Mouse (Mus musculus) intestine, embryonic 14.5 days (tissue): ENCODE measurements around the gene Sipa1. TPM values are rescaled to one million over a fixed set of nuclear protein-coding genes. Genes with fewer than 3 reads are reported as not detected.

Experiments
- microRNA-seq: library from miRNA; unstranded; fragments of <30 nt; microRNA quantifications from one replicate; pipeline ENCODE4, GENCODE M21; 2016
- polyA plus RNA-seq: library from polyadenylated mRNA; unstranded; fragments of >200 nt; fragmentation: Nextera tagmentation; extraction: Ambion mirVana; gene quantifications from 2 replicates; pipeline ENCODE4 v1.2.1, GENCODE M21; 2014

Gene Sipa1
- polyA plus RNA-seq, 1 experiment from 2014 or later, result 21.7 TPM

Small RNA genes within 50 kb of the gene (microRNA-seq; reads per million reads assigned to microRNA genes)
- gene Mir6987, result 0.42 reads per million

Other genes with a start within 250 kb of the Sipa1 start
- gene Drap1, start 238.7 kb downstream of the Sipa1 start, polyA plus RNA-seq, result 170 and 173 TPM in 2 replicates
- 34.2 and 41.2 TPM in 2 replicates for gene AI837181, start 238.6 kb downstream of the Sipa1 start, polyA plus RNA-seq
- not detected in 2 replicates for gene Fosl1, start 216.2 kb downstream of the Sipa1 start, polyA plus RNA-seq
- gene Ccdc85b, start 205.8 kb downstream of the Sipa1 start, polyA plus RNA-seq, result 7.1 TPM in 2 replicates
- gene Fibp, start 203.1 kb downstream of the Sipa1 start, polyA plus RNA-seq, result 111 and 112 TPM in 2 replicates
- 1.6 and 2.0 TPM in 2 replicates for gene Ctsw, start 195.2 kb downstream of the Sipa1 start, polyA plus RNA-seq
- gene Efemp2, start 189.8 kb downstream of the Sipa1 start, polyA plus RNA-seq, result 136 and 151 TPM in 2 replicates
- gene Mus81, start 175.3 kb downstream of the Sipa1 start, polyA plus RNA-seq, result 37.0 and 38.3 TPM in 2 replicates
- gene Cfl1, start 173.3 kb downstream of the Sipa1 start, polyA plus RNA-seq, result 2,844 and 3,105 TPM in 2 replicates
- gene 1700020D05Rik, start 159.9 kb downstream of the Sipa1 start, polyA plus RNA-seq, result not detected in 2 replicates
- 9.4 and 10.8 TPM in 2 replicates for gene Snx32, start 153.2 kb downstream of the Sipa1 start, polyA plus RNA-seq
- 17.5 and 18.6 TPM in 2 replicates for gene Ovol1, start 103.1 kb downstream of the Sipa1 start, polyA plus RNA-seq
- gene Ap5b1, start 95.7 kb downstream of the Sipa1 start, polyA plus RNA-seq, result 6.1 and 6.5 TPM in 2 replicates
- gene Rnaseh2c, start 61.8 kb downstream of the Sipa1 start, polyA plus RNA-seq, result 124 and 131 TPM in 2 replicates
- 31.8 and 33.3 TPM in 2 replicates for gene Kat5, start 53.5 kb downstream of the Sipa1 start, polyA plus RNA-seq
- gene Rela, start 26.2 kb downstream of the Sipa1 start, polyA plus RNA-seq, result 46.7 and 51.2 TPM in 2 replicates
- gene Map3k11, start 25.0 kb upstream of the Sipa1 start, polyA plus RNA-seq, result 23.2 and 28.8 TPM in 2 replicates
- gene Pcnx3, start 25.2 kb upstream of the Sipa1 start, polyA plus RNA-seq, result 27.6 and 30.8 TPM in 2 replicates
- 0.30 and 0.45 TPM in 2 replicates for gene Kcnk7, start 40.7 kb upstream of the Sipa1 start, polyA plus RNA-seq
- gene Ehbp1l1, start 62.6 kb upstream of the Sipa1 start, polyA plus RNA-seq, result 29.6 and 33.6 TPM in 2 replicates
- 85.8 and 95.7 TPM in 2 replicates for gene Fam89b, start 65.9 kb upstream of the Sipa1 start, polyA plus RNA-seq
- gene Ltbp3, start 77.2 kb upstream of the Sipa1 start, polyA plus RNA-seq, result 30.1 and 36.0 TPM in 2 replicates
- gene Scyl1, start 107.7 kb upstream of the Sipa1 start, polyA plus RNA-seq, result 68.8 and 69.2 TPM in 2 replicates
- gene Frmd8, start 211.6 kb upstream of the Sipa1 start, polyA plus RNA-seq, result 18.2 and 18.9 TPM in 2 replicates
- 2.1 and 2.5 TPM in 2 replicates for gene Slc25a45, start 214.1 kb upstream of the Sipa1 start, polyA plus RNA-seq
- 2.0 and 2.1 TPM in 2 replicates for gene Tigd3, start 230.4 kb upstream of the Sipa1 start, polyA plus RNA-seq
- gene Dpf2, start 249.3 kb upstream of the Sipa1 start, polyA plus RNA-seq, result 131 and 145 TPM in 2 replicates